Mouse (Mus musculus) urinary bladder, adult 2 months (tissue): Measurements from ENCODE around the gene Lmod2. TPM values are rescaled to one million over a fixed set of nuclear protein-coding genes. Genes with fewer than 3 reads are reported as not detected.

ENCODE experiments used
- DNase-seq: peaks from one replicate; pipeline ENCODE4 v3.0.0; 2022; ENCODE audit warnings: low spot score
- polyA plus RNA-seq: library from polyadenylated mRNA; depleted of rRNA; stranded (reverse); fragments of >200 nt; gene quantifications from 2 replicates; pipeline ENCODE4 v1.2.3, GENCODE M21; 2012

The Lmod2 gene
- polyA plus RNA-seq, 1 experiment: not detected

GRCm38 (mm10) chr6:24602351-24602750, 4.8 kb downstream of the Lmod2 start:
- no peak for DNase-seq

GRCm38 (mm10) chr6:24602993-24603392, 5.4 kb downstream of the Lmod2 start:
- DNase-seq: no peak

- no peak for DNase-seq
Measured at GRCm38 (mm10) chr6:24604289-24604688, 6.7 kb downstream of the Lmod2 start.

GRCm38 (mm10) chr6:24605631-24606030, 8.1 kb downstream of the Lmod2 start:
- no peak for DNase-seq

- DNase-seq: no peak
Measured at GRCm38 (mm10) chr6:24606512-24606911, 8.9 kb downstream of the Lmod2 start.

- no peak for DNase-seq
Measured at GRCm38 (mm10) chr6:24607531-24607930, 10.0 kb downstream of the Lmod2 start.

GRCm38 (mm10) chr6:24608129-24608528, 10.6 kb downstream of the Lmod2 start:
- no peak for DNase-seq

- no peak for DNase-seq
Measured at GRCm38 (mm10) chr6:24608682-24609081, 11.1 kb downstream of the Lmod2 start.

GRCm38 (mm10) chr6:24609531-24609930, 12.0 kb downstream of the Lmod2 start:
- DNase-seq: no peak

- no peak for DNase-seq
Measured at GRCm38 (mm10) chr6:24610358-24610757, 12.8 kb downstream of the Lmod2 start.

- DNase-seq: no peak
Measured at GRCm38 (mm10) chr6:24612074-24612755, 14.7 kb downstream of the Lmod2 start.

- DNase-seq: no peak
Measured at GRCm38 (mm10) chr6:24613346-24613745, 15.8 kb downstream of the Lmod2 start.

- DNase-seq: no peak
Measured at GRCm38 (mm10) chr6:24613918-24614317, 16.4 kb downstream of the Lmod2 start.

GRCm38 (mm10) chr6:24616746-24617145, 19.2 kb downstream of the Lmod2 start:
- no peak for DNase-seq

- DNase-seq: no peak
Measured at GRCm38 (mm10) chr6:24619285-24620045, 21.9 kb downstream of the Lmod2 start.

- no peak for DNase-seq
Measured at GRCm38 (mm10) chr6:24620936-24621335, 23.4 kb downstream of the Lmod2 start.

GRCm38 (mm10) chr6:24622098-24622497, 24.5 kb downstream of the Lmod2 start:
- DNase-seq: no peak

- no peak for DNase-seq
Measured at GRCm38 (mm10) chr6:24627586-24628030, 30.0 kb downstream of the Lmod2 start.

GRCm38 (mm10) chr6:24628499-24628898, 30.9 kb downstream of the Lmod2 start:
- no peak for DNase-seq

- no peak for DNase-seq
Measured at GRCm38 (mm10) chr6:24632061-24632460, 34.5 kb downstream of the Lmod2 start.

- no peak for DNase-seq
Measured at GRCm38 (mm10) chr6:24634065-24634464, 36.5 kb downstream of the Lmod2 start.

- no peak for DNase-seq
Measured at GRCm38 (mm10) chr6:24635814-24636213, 38.3 kb downstream of the Lmod2 start.

GRCm38 (mm10) chr6:24641286-24641685, 43.7 kb downstream of the Lmod2 start:
- DNase-seq: no peak
